Mouse (Mus musculus): ENCODE measurements around the gene Optn.

GRCm38 (mm10) chr2:5023275-5023674 lies 40.6 kb downstream of the Optn start:
- TF ChIP-seq CTCF (IDR thresholded peaks at IDR 0.05; ENCODE audit: low read depth) = no peak
- TF ChIP-seq EP300 (optimal IDR thresholded peaks at IDR 0.05) = no peak
